Mouse (Mus musculus) ES-Bruce4 (cell line): ENCODE measurements at regions not wholly inside any gene's neighbourhood (a gene's known extent, or its start where the extent isn't known, plus 50 kb on each side); places are given as distances from the start of the nearest gene placed in this dataset.

Experiments used
- H3K27ac ChIP-seq: 2 replicates; pipeline ENCODE4 v1.5.1; 2012; ENCODE audit warnings: low read length, inconsistent platforms; ENCODE audit not compliant: insufficient read depth
- H3K27me3 ChIP-seq: 2 replicates; pipeline ENCODE4 v1.6.1; 2012; ENCODE audit warnings: mild to moderate bottlenecking, low read length, inconsistent platforms; ENCODE audit not compliant: control insufficient read depth, poor library complexity, insufficient read depth, severe bottlenecking
- H3K36me3 ChIP-seq: 2 replicates; pipeline ENCODE4 v1.6.1; 2012; ENCODE audit warnings: inconsistent platforms, mild to moderate bottlenecking, low read length, moderate library complexity; ENCODE audit not compliant: control insufficient read depth, poor library complexity, insufficient read depth, severe bottlenecking
- H3K4me1 ChIP-seq: one replicate; pipeline ENCODE4 v1.8.1; 2011; ENCODE audit warnings: low read length; ENCODE audit not compliant: control insufficient read depth, insufficient read depth
- H3K4me3 ChIP-seq: 2 replicates; pipeline ENCODE4 v1.5.1; 2011; ENCODE audit warnings: low read depth, mild to moderate bottlenecking, low read length
- H3K9ac ChIP-seq: 2 replicates; pipeline ENCODE4 v1.6.1; 2012; ENCODE audit warnings: low read depth, mild to moderate bottlenecking, inconsistent platforms; ENCODE audit not compliant: poor library complexity, severe bottlenecking
- H3K9me3 ChIP-seq: replicated peaks from 2 replicates; pipeline ENCODE4 v1.6.1; 2012; ENCODE audit warnings: mild to moderate bottlenecking, low read length, inconsistent platforms; ENCODE audit not compliant: control insufficient read depth, poor library complexity, insufficient read depth, severe bottlenecking
- CTCF ChIP-seq: IDR thresholded peaks from one replicate; pipeline ENCODE4 v1.8.1; 2011; ENCODE audit warnings: low read depth, low read length
- EP300 ChIP-seq: IDR thresholded peaks from 2 replicates; pipeline ENCODE4 v1.6.1; 2011; ENCODE audit warnings: low read depth, low read length; ENCODE audit not compliant: insufficient read depth
- POLR2A ChIP-seq: IDR thresholded peaks from one replicate; pipeline ENCODE4 v1.8.1; 2011; ENCODE audit warnings: low read length; ENCODE audit not compliant: insufficient read depth

GRCm38 (mm10) chr2:12053404-12054164, 248.1 kb downstream of the Itga8 start:
- no peak overlapping the region for H3K4me3 ChIP-seq
- no peak overlapping the region for H3K27ac ChIP-seq
- H3K36me3 ChIP-seq, result no peaks in the 10 kb centered on the region
- no peaks in the 10 kb centered on the region for H3K4me1 ChIP-seq
- H3K9ac ChIP-seq, result no peak overlapping the region
- no peaks in the 10 kb centered on the region for H3K27me3 ChIP-seq
- TF ChIP-seq CTCF, result no peak
- no peak for TF ChIP-seq POLR2A
- no peak for TF ChIP-seq EP300
- H3K9me3 ChIP-seq, result no peaks in the 10 kb centered on the region

- Histone ChIP-seq H3K36me3 (no peaks in the 10 kb centered on the region), H3K9me3 (no peaks in the 10 kb centered on the region), H3K27ac (no peak overlapping the region), H3K4me1 (no peaks in the 10 kb centered on the region), H3K4me3 (no peak overlapping the region), H3K9ac (no peak overlapping the region), H3K27me3 (no peaks in the 10 kb centered on the region)
- TF ChIP-seq EP300 (no peak), POLR2A (no peak), CTCF (no peak)
Measured at GRCm38 (mm10) chr2:12054165-12054500, 247.6 kb downstream of the Itga8 start.
